Mouse (Mus musculus) spleen, adult 2 months (tissue): ENCODE data around the gene Endou. TPM values are rescaled to one million over a fixed set of nuclear protein-coding genes. Genes with fewer than 3 reads are reported as not detected.

Source experiments
- DNase-seq, 2 experiments: peaks; one replicate each; pipeline versions ENCODE4 v3.0.0 to v3.0.0-alpha.2; 2012 to 2021; ENCODE audit warnings: low spot score in 2 of 2, low read depth in 1 of 2
- H3K27ac ChIP-seq: fragments of 200-500 bp; 2 replicates; pipeline ENCODE4 v1.5.1; 2012; ENCODE audit warnings: low read length, inconsistent platforms; ENCODE audit not compliant: insufficient read depth
- H3K27me3 ChIP-seq: fragments of 200-500 bp; 2 replicates; pipeline ENCODE4 v1.6.1; 2012; ENCODE audit warnings: mild to moderate bottlenecking, moderate library complexity, low read length, inconsistent platforms; ENCODE audit not compliant: control insufficient read depth, insufficient read depth
- H3K36me3 ChIP-seq: fragments of 200-500 bp; 2 replicates; pipeline ENCODE4 v1.6.1; 2012; ENCODE audit warnings: mild to moderate bottlenecking, low read length, inconsistent platforms; ENCODE audit not compliant: control insufficient read depth, insufficient read depth
- H3K4me1 ChIP-seq: fragments of 200-500 bp; 2 replicates; pipeline ENCODE4 v1.6.1; 2011; ENCODE audit warnings: inconsistent platforms; ENCODE audit not compliant: control insufficient read depth, insufficient read depth, insufficient read length
- H3K4me3 ChIP-seq: fragments of 200-500 bp; 2 replicates; pipeline ENCODE4 v1.5.1; 2011; ENCODE audit warnings: mild to moderate bottlenecking, inconsistent platforms; ENCODE audit not compliant: insufficient read depth, insufficient read length; ENCODE audit errors: extremely low read depth
- CTCF ChIP-seq: fragments of 200-500 bp; IDR thresholded peaks from 2 replicates; pipeline ENCODE4 v1.5.1; 2011; ENCODE audit warnings: mild to moderate bottlenecking, inconsistent platforms; ENCODE audit not compliant: insufficient read depth, insufficient read length, insufficient replicate concordance; ENCODE audit errors: extremely low read depth
- POLR2A ChIP-seq: fragments of 200-500 bp; IDR thresholded peaks from 2 replicates; pipeline ENCODE4 v1.6.1; 2011; ENCODE audit warnings: low read depth, low read length, inconsistent platforms
- WGBS: fragments of 180-500 bp; shearing (Covaris S2); methylation state at CpG from one replicate; pipeline ENCODE4 v1.1.7; 2018; 5-methylcytosine and 5-hydroxymethylcytosine counted together
- polyA plus RNA-seq: library from polyadenylated mRNA; depleted of rRNA; stranded (reverse); fragments of >200 nt; gene quantifications from 2 replicates; pipeline ENCODE4 v1.2.3, GENCODE M21; 2012; rRNA removed

Gene Endou
- polyA plus RNA-seq, 1 experiment: 4.1 TPM

DNA sequence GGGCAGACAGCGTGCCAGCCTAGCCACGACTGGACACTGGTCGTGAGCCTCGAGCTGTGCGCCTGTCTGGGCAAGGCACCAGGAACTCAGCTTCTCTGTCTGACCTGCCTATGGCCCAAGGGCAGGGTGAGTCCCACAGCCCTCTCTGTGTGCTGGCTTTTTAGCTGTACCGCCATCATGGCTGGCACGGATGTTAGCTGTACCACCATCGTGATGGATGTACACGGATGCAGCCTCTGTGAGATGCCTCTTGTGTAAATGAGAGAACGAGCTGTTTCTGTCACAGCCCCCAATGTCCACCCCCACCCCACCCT, 64.7 kb downstream of the Endou start:
- WGBS: 92% methylated on average over 10 of the region's 10 CpGs
- no peak overlapping the region for H3K4me3 ChIP-seq
- H3K27me3 ChIP-seq: no peaks in the 10 kb centered on the region
- no peaks in the 10 kb centered on the region for H3K36me3 ChIP-seq
- no peak for DNase-seq
- no peak overlapping the region for H3K27ac ChIP-seq
- H3K4me1 ChIP-seq: no peaks in the 10 kb centered on the region
- TF ChIP-seq CTCF (no peak), POLR2A (no peak)

DNA sequence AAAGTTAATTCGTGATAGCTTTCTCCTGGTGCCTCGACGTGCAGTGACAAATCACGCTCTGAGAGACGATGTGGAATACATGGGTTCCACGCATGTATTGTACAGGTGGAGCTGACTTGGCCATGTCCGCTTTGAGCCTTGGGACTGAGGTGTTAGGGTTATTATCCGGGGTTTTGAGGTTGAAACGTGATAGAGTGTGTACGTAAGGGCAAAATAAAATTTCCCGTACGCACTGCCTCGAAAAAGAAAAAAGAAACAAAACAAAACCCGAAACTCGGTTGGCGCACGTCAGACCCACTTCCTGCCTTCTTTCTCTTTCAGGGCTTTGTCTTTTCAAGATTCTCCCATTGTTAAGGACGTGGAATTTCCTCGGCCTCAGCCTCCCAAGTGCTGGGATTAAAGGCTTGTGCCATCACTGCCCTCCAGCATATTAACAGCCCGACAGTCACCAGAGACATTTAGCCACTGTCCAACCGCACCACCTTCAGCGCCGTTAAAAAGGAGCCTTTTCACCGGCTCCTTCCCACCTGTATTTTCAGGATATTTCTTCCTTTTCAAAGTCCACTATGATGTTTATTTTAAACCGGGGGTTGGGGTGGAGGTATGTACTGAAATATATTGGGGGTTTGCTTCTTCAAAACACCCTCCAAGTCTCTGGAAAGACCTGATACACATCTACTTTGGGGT, 65.2 kb downstream of the Endou start:
- no peak for TF ChIP-seq POLR2A
- no peak for TF ChIP-seq CTCF
- WGBS: 69% methylated on average over 25 of the region's 25 CpGs
- no peaks in the 10 kb centered on the region for H3K36me3 ChIP-seq
- no peaks in the 10 kb centered on the region for H3K27me3 ChIP-seq
- no peak overlapping the region for H3K4me3 ChIP-seq
- DNase-seq: peak in 1 of 2 experiments; percentile 14
- H3K27ac ChIP-seq: no peak overlapping the region
- no peaks in the 10 kb centered on the region for H3K4me1 ChIP-seq

DNA sequence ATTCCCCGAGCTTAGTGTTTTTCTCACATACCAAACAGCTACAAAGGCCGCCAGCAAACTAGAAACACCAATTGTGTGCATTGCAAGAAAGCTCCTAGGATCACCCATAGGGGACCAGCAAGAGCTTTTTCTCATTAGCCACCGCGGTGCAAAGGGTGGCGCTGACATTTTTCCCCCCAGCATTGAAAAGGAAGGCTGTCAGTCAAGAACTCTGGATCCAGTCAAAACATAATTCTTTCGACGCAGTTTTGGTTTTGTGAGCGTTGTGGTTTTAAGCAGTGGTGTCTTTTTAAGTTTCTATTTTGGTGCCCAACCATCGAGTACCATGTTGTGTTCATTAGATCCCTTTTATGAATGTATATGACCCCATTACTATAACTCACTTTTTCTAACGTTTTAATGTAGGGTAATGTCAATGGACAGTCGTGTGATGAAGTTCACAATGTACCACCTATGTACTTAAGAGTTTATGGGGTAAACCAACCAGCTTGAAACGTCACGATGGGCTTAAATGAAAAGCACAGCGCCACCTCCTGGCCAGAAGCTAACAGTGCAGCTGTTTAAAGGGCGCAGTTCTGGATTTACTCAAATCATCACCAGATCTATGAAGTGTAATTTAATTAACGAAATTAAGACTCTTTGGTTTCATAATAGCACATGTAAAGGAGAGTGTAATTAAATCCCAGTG, 66.0 kb downstream of the Endou start:
- Histone ChIP-seq H3K4me3 (no peak overlapping the region), H3K27me3 (no peaks in the 10 kb centered on the region), H3K36me3 (no peaks in the 10 kb centered on the region), H3K4me1 (no peaks in the 10 kb centered on the region), H3K27ac (no peak overlapping the region)
- WGBS: 45% methylated on average over 16 of the region's 16 CpGs
- DNase-seq: peak in 1 of 2 experiments; percentile 38
- peak; percentile 68; the same call in 1 of the 2 replicates for TF ChIP-seq CTCF
- TF ChIP-seq POLR2A: no peak

DNA sequence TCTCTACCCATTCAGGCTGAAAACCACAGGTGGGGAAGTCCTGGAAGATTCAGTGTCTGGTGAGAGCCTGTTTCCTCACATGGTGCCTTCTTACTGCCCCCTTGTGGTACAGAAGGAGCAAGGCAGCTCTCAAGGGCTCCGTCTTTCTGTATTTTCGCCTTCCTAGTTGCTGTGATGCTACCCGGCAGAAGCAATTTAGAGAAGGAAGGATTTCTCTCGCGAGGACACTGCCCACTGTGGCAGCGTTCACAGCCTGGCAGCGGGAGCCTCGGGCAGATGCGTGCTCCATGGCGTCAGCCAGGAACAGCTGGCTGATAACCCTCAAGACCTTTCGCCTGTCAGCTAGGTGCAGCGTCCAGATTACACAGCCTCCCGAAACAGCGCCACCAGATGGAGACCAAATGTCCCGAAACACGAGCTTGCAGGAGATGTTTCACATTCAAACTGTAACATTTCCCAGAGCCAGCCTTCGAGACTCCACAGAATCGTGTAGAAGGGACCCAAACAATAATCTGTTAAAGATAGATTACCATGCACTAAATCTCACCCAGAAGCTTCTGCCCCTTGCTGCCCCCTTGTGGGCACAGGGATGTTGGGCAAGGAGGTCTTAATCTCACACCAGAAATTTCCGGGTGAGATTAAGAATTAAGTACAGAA, 67.3 kb downstream of the Endou start:
- peak; percentile 76 to 78 for DNase-seq
- no peaks in the 10 kb centered on the region for H3K36me3 ChIP-seq
- peak overlapping the region; percentile 66 for H3K27ac ChIP-seq

More for the DNA sequence above, 67.3 kb downstream of the Endou start:
- TF ChIP-seq CTCF (peak; percentile 59; the same call in 1 of the 2 replicates), POLR2A (no peak)
- Histone ChIP-seq H3K4me3 (peak overlapping the region; percentile 76), H3K4me1 (no peaks in the 10 kb centered on the region), H3K27me3 (no peaks in the 10 kb centered on the region)
- WGBS: under 1% methylated on average over 19 of the region's 19 CpGs

Other genes starting within 250 kb of the Endou start
- 2.0 and 2.1 TPM in 2 replicates for gene Rpap3, start 25.5 kb downstream of the Endou start, polyA plus RNA-seq
- 28.8 and 33.6 TPM in 2 replicates for gene Rapgef3, start 36.6 kb upstream of the Endou start, polyA plus RNA-seq
- 94.0 and 117 TPM in 2 replicates for gene Slc48a1, start 47.2 kb upstream of the Endou start, polyA plus RNA-seq
- gene Hdac7, start 113.2 kb upstream of the Endou start, polyA plus RNA-seq: 104 and 137 TPM in 2 replicates
- gene Vdr, start 179.3 kb upstream of the Endou start, polyA plus RNA-seq: 0.70 and 0.96 TPM in 2 replicates
- 17.2 and 22.9 TPM in 2 replicates for gene Tmem106c, start 232.9 kb upstream of the Endou start, polyA plus RNA-seq